Mouse (Mus musculus) heart, embryonic 16.5 days (tissue): ENCODE data around the gene Mep1a. TPM values are rescaled to one million over a fixed set of nuclear protein-coding genes. Genes with fewer than 3 reads are reported as not detected.
"Not testable (repeated sequence)": the region's sequence is repeated elsewhere in the genome, so short reads cannot be mapped to it uniquely, and the experiment has no call there.

Experiments
- ATAC-seq: fragments of 200-750 bp; cut with Nextera tagmentation; replicated peaks from 2 replicates; pipeline ENCODE4 v1.8.0; 2017; ENCODE audit warnings: moderate number of reproducible peaks; ENCODE audit not compliant: insufficient read depth, low FRiP score; ENCODE audit errors: extremely low read depth
- H3K27ac ChIP-seq: fragments of 300-500 bp; sonication (generic); 2 replicates; pipeline ENCODE4 v1.5.1; 2014; ENCODE audit warnings: mild to moderate bottlenecking, low read length, control low read depth, moderate library complexity
- H3K27me3 ChIP-seq: fragments of 300-500 bp; sonication (generic); 2 replicates; pipeline ENCODE4 v1.6.1; 2014; ENCODE audit warnings: low read length, mixed read lengths; ENCODE audit not compliant: control insufficient read depth, insufficient read depth
- H3K36me3 ChIP-seq: fragments of 300-500 bp; sonication (generic); 2 replicates; pipeline ENCODE4 v1.6.1; 2014; ENCODE audit not compliant: control insufficient read depth, insufficient read depth
- H3K4me1 ChIP-seq: fragments of 300-500 bp; sonication (generic); 2 replicates; pipeline ENCODE4 v1.6.1; 2014; ENCODE audit warnings: low read length, mixed read lengths; ENCODE audit not compliant: control insufficient read depth, insufficient read depth
- H3K4me2 ChIP-seq: fragments of 300-500 bp; sonication (generic); 2 replicates; pipeline ENCODE4 v1.6.1; 2014; ENCODE audit warnings: low read depth, mild to moderate bottlenecking, control low read depth, low read length
- H3K4me3 ChIP-seq: fragments of 300-500 bp; sonication (generic); 2 replicates; pipeline ENCODE4 v1.5.1; 2014; ENCODE audit warnings: mild to moderate bottlenecking, control low read depth, low read length
- H3K9ac ChIP-seq: fragments of 300-500 bp; sonication (generic); 2 replicates; pipeline ENCODE4 v1.6.1; 2014; ENCODE audit warnings: low read length, control low read depth
- H3K9me3 ChIP-seq: fragments of 300-500 bp; sonication (generic); replicated peaks from 2 replicates; pipeline ENCODE4 v1.6.1; 2016; ENCODE audit warnings: low read length; ENCODE audit not compliant: control insufficient read depth
- WGBS: fragments of 180-500 bp; shearing (Covaris S2); extraction: QIAGEN DNeasy Blood & Tissue Kit; methylation state at CpG from one replicate; pipeline ENCODE4 v1.1.7; 2014; 5-methylcytosine and 5-hydroxymethylcytosine counted together
- polyA plus RNA-seq: library from polyadenylated mRNA; unstranded; fragments of >200 nt; fragmentation: Nextera tagmentation; extraction: Ambion mirVana; gene quantifications from 2 replicates; pipeline ENCODE4 v1.2.1, GENCODE M21; 2015

The Mep1a gene
- polyA plus RNA-seq, result 1.2 TPM in 1 of 2 replicates, not detected in the other

- no peak within 1 kb of the TSS for H3K4me2 ChIP-seq
- 92% methylated on average over 9 of the region's 9 CpGs for WGBS
- H3K27me3 ChIP-seq, result no peaks in the 10 kb centered on the region
- H3K36me3 ChIP-seq, result no peaks in the 10 kb centered on the region
- H3K9ac ChIP-seq, result no peak within 1 kb of the TSS
- H3K4me3 ChIP-seq, result no peak within 1 kb of the TSS
- H3K4me1 ChIP-seq, result no peaks in the 10 kb centered on the region
- no peak for ATAC-seq
- no peaks in the 10 kb centered on the region for H3K9me3 ChIP-seq
- no peak within 1 kb of the TSS for H3K27ac ChIP-seq
These were observed at the start of gene Mep1a for GRCm38 (mm10) chr17:43502592-43502991. Mep1a (minus strand) TSS chr17:43502812.

DNA sequence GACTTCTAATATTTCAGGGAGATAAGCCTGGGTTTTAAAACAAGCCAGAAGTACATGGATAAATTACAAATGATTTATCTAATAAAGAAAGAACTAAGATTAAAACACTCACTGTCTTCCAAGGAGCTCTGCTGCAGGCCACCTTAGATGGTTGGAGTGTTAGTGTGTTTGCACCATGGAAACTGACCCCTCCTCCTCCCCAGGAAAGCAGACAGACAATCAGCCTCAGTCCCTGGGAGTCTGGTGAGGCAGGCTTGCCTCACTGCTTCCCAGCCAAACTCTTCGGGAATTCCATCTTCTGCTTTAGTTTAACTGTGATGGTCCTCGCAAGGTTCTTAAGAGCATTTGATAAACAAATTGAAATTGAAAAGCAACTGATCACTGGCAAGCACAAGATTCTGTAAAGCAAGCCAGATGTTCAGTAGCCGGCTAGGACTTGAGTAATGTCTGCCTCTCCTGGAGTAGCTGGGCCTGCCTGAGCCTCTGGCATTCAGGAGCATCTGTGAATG lies 48.6 kb upstream of the Mep1a start:
- Histone ChIP-seq H3K4me1 (peaks cover 13% of the 10 kb centered on the region), H3K9ac (no peak overlapping the region), H3K36me3 (no peaks in the 10 kb centered on the region), H3K4me3 (no peak overlapping the region), H3K9me3 (no peaks in the 10 kb centered on the region), H3K4me2 (no peak overlapping the region), H3K27ac (no peak overlapping the region), H3K27me3 (no peaks in the 10 kb centered on the region)
- no peak for ATAC-seq
- 50% methylated on average over 3 of the region's 3 CpGs for WGBS

DNA sequence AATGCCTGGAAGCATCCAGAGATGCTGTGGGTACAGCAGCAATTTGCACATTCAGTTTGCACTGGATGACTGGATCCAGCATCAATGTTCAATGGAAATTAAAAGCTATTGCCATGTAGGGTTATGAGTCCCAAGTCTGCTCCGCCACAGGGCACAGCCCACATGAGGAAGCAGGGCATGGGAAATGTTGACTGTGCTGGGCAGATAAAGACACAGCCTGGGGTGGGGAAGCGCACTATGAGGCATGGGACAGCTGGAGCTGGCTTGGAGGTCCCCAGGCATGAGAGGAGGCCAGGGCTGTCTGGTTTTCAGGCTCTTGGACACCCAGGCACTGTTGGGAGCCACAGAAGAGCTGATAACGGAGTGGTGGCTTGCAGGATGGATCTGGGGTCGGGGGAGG lies 41.4 kb upstream of the Mep1a start:
- H3K9ac ChIP-seq, result no peak overlapping the region
- no peak overlapping the region for H3K4me3 ChIP-seq
- 79% methylated on average over 4 of the region's 4 CpGs for WGBS
- H3K27me3 ChIP-seq, result no peaks in the 10 kb centered on the region
- H3K4me1 ChIP-seq, result no peaks in the 10 kb centered on the region
- no peaks in the 10 kb centered on the region for H3K9me3 ChIP-seq
- H3K36me3 ChIP-seq, result no peaks in the 10 kb centered on the region
- no peak for ATAC-seq
- H3K4me2 ChIP-seq, result no peak overlapping the region
- no peak overlapping the region for H3K27ac ChIP-seq

DNA sequence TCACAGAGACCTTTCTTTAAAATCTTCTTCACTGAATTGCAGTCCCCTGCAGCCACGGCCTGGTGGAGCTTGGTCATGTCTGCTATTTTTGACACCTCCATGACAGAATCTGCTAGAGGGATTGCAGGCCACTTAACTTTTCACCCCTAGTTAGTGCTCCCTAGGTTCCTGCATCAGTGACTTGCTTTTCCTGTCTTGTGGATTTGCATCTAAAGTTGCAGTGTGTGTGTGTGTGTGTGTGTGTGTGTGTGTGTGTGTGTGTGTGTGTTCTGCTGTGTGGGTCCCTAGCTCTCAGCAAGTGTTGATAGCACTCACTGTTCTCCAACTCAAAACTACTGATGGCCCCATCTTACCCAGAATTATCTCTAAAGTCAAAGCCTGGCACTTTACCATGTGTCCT lies 40.9 kb upstream of the Mep1a start, which contains the start of gene Ankrd66:
Ankrd66 (minus strand) TSS at position 101 of the 400 bp plus-strand sequence.
- Histone ChIP-seq H3K36me3 (no peaks in the 10 kb centered on the region), H3K9ac (no peak within 1 kb of the TSS), H3K27me3 (no peaks in the 10 kb centered on the region), H3K9me3 (no peaks in the 10 kb centered on the region), H3K4me1 (no peaks in the 10 kb centered on the region), H3K27ac (no peak within 1 kb of the TSS), H3K4me3 (no peak within 1 kb of the TSS), H3K4me2 (no peak within 1 kb of the TSS)
- 16% methylated on average over 1 of the region's 1 CpGs for WGBS
- ATAC-seq, result no peak

DNA sequence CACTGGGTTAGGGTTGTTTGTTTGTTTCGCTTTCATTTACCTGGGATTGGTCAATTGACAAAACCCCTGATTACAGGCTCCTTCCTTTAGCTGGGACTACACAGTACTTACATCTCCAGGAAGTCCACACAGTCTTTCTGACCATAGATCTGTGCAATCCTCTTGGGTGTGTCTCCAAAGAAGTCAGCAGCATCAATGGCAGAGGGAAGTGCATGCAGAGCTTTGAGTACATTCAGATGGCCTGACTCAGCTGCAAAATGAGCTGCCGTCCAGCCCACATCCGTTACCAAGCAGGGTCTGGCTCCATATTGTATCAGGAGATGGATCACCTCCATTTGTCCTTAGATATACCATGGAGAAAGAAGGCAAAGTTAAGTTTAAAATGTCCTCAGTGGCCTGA lies 36.2 kb upstream of the Mep1a start:
- Histone ChIP-seq H3K4me2 (no peak overlapping the region), H3K4me3 (no peak overlapping the region), H3K4me1 (0 out of 2 replicates have a peak, but pooled peaks cover 4% of the 10 kb centered on the region), H3K27me3 (no peaks in the 10 kb centered on the region), H3K9me3 (no peaks in the 10 kb centered on the region), H3K36me3 (no peaks in the 10 kb centered on the region), H3K27ac (no peak overlapping the region), H3K9ac (no peak overlapping the region)
- ATAC-seq, result no peak
- WGBS, result 83% methylated on average over 3 of the region's 3 CpGs

- H3K36me3 ChIP-seq, H3K4me2 ChIP-seq, H3K27me3 ChIP-seq, H3K4me1 ChIP-seq, H3K27ac ChIP-seq, H3K4me3 ChIP-seq, H3K9me3 ChIP-seq, ATAC-seq, H3K9ac ChIP-seq: not testable (repeated sequence)
- 86% methylated on average over 6 of the region's 6 CpGs for WGBS
These were observed 34.2 kb upstream of the Mep1a start for GRCm38 (mm10) chr17:43536841-43537240.

DNA sequence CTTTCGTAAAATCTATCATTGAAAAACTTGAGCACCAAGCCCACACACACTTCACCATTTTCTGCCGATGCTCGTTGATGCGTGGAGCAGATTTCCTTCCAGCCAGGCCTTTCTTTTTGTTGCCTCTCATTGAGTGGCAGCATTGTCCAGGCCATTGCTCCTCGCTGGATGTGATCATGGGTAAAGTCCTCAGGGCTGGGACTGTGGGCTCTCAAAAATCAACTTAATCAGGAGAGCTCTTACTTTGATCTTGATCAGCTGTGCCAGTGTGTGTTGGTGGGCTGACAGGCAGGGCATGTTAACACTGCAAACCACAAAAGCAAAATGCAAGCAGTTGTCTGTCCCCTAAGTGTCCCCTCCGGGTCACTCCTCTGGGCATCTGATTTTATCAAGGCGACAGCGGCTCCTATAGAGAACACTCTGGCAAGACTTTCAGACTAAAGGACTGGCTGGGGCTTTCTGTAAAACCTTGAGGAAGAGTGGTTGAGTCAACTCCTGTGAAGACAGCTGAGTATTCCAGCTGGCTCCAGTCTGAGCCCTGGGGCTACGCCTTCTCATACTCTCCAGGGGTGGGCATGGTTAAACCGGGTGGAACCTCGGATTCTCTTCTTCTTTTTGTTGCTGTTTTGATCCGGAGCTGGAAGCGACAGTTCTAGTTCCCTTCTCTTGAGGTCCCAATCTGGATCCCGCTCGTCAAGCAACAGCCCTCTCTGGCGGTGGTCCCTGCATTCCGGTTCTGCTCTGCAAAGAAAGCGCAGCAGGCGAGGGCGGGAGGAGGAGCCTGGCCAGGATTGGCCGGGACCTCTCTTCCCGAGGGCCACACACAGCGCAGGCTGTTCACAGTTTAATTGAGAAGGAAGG lies 32.0 kb upstream of the Mep1a start:
- H3K9me3 ChIP-seq, result no peaks in the 10 kb centered on the region
- no peaks in the 10 kb centered on the region for H3K27me3 ChIP-seq
- 0 out of 2 replicates have a peak, but pooled peaks cover 4% of the 10 kb centered on the region for H3K4me1 ChIP-seq
- ATAC-seq, result peak; percentile 70; the same call in 1 of the 2 replicates
- peak overlapping the region; percentile 74 for H3K4me2 ChIP-seq
- H3K36me3 ChIP-seq, result no peaks in the 10 kb centered on the region
- no peak overlapping the region; the same call in 1 of the 2 replicates for H3K27ac ChIP-seq
- WGBS, result 16% methylated on average over 23 of the region's 23 CpGs
- peak overlapping the region; percentile 41 for H3K4me3 ChIP-seq
- H3K9ac ChIP-seq, result peak overlapping the region; percentile 65

DNA sequence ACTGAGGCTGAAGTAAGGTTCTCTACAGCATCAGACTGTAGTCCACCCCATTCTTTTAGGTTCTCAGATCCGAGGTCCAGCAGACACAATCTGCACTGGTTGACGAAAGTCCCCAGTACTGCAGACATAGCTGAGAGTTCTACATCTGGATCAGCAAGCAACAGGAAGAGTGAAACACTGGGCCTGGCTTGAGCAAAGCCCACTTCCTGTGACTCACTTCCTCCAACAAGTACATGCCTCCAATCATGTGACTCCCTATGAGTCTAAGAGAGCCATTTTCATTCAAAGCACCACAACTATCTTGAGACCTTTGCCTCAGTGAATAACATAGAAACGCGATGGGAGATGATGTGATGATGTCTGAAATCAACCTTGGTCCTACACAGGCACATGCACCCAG lies 28.6 kb upstream of the Mep1a start:
- Histone ChIP-seq H3K4me1 (0 out of 2 replicates have a peak, but pooled peaks cover 4% of the 10 kb centered on the region), H3K4me3 (no peak overlapping the region), H3K9ac (no peak overlapping the region), H3K27ac (no peak overlapping the region), H3K9me3 (no peaks in the 10 kb centered on the region), H3K27me3 (no peaks in the 10 kb centered on the region), H3K36me3 (no peaks in the 10 kb centered on the region), H3K4me2 (no peak overlapping the region)
- 91% methylated on average over 4 of the region's 4 CpGs for WGBS
- no peak for ATAC-seq

DNA sequence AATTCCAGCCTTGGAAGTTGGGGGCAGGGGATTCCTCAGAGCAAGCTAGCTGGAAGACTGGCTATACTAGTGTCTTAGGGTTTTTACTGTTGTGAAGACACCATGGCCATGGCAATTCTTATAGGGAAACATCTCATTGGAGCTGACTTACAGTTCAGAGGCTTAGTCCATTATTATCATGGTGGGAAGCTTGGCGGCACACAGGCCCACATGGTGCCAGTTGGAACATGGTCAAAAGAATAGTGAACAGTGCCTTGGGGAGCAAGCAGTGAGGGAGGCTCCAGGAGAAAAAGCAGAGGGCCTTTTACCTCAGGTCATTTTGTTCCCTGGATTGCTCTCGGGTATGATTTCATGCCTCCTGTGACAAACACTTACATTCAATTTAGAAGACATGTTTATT lies 27.9 kb upstream of the Mep1a start:
- no peak overlapping the region for H3K4me2 ChIP-seq
- no peaks in the 10 kb centered on the region for H3K9me3 ChIP-seq
- H3K9ac ChIP-seq, result no peak overlapping the region
- no peaks in the 10 kb centered on the region for H3K27me3 ChIP-seq
- H3K4me3 ChIP-seq, result no peak overlapping the region
- no peak overlapping the region for H3K27ac ChIP-seq
- no peaks in the 10 kb centered on the region for H3K36me3 ChIP-seq
- no peak for ATAC-seq
- H3K4me1 ChIP-seq, result 0 out of 2 replicates have a peak, but pooled peaks cover 4% of the 10 kb centered on the region
- WGBS, result 93% methylated on average over 2 of the region's 2 CpGs
